In genomic region chr10:96589781-96590180, GRCm38 (mm10) we compare ENCODE assay signal across 33 mouse cellular contexts. TPM values are rescaled to one million over a fixed set of nuclear protein-coding genes. Genes with fewer than 3 reads are reported as not detected.
A peak's percentile ranks its signal among the peaks of the same experiment; 100 is the strongest.
DNase-seq lines count a peak whose midpoint lies in the region; ATAC-seq lines count a peak whose summit lies in the region.
"Had no signal": no experiment of that assay in that cellular context is flagged by ENCODE, and none has a peak within 500 bp of the region (broad histone marks: within the 10 kb centered on the region; RNA-seq: fewer than 3 reads in every experiment).

No protein-coding gene starts in this region.

- intact Hi-C loops in heart, postnatal 25 days (cut with DNase I) = no loop called here

- H3K4me3 ChIP-seq in embryonic facial prominence, embryonic 10.5 days = no peak overlapping the region
- H3K4me3 ChIP-seq: embryonic facial prominence, embryonic 15.5 days; forebrain, embryonic 12.5 days; hindbrain, embryonic 13.5 days; intestine, embryonic 15.5 days; limb, embryonic 10.5 days; limb, embryonic 15.5 days; liver, embryonic 13.5 days; neural tube, embryonic 12.5 days; stomach, embryonic 15.5 days had no signal

- no peaks in the 10 kb centered on the region for H3K9me3 ChIP-seq in embryonic facial prominence, embryonic 10.5 days
- H3K9me3 ChIP-seq: embryonic facial prominence, embryonic 15.5 days; forebrain, embryonic 12.5 days; hindbrain, embryonic 13.5 days; intestine, embryonic 15.5 days; limb, embryonic 10.5 days; limb, embryonic 15.5 days; liver, embryonic 13.5 days; neural tube, embryonic 12.5 days; stomach, embryonic 15.5 days had no signal

- peak; percentile 24; the same call in 1 of the 2 replicates for ATAC-seq in common myeloid progenitor, adult 5-6 weeks (replicated peaks; ENCODE audit: low read depth, poor library complexity, severe bottlenecking)
- ATAC-seq in neutrophil, adult 5-6 weeks (ENCODE audit: extremely low read depth, insufficient number of reproducible peaks, low FRiP score, poor library complexity, severe bottlenecking) = peak; percentile 25; the same call in 1 of the 2 replicates
- ATAC-seq: forebrain, postnatal 0 days; intestine, embryonic 15.5 days; lung, postnatal 0 days had no signal

- no peak overlapping the region for H3K27ac ChIP-seq in embryonic facial prominence, embryonic 10.5 days (replicated peaks)
- H3K27ac ChIP-seq: embryonic facial prominence, embryonic 15.5 days; forebrain, embryonic 12.5 days; hindbrain, embryonic 13.5 days; intestine, embryonic 15.5 days; limb, embryonic 10.5 days; limb, embryonic 15.5 days; liver, embryonic 13.5 days; macrophage; neural tube, embryonic 12.5 days; stomach, embryonic 15.5 days had no signal

- no peaks in the 10 kb centered on the region for H3K36me3 ChIP-seq in embryonic facial prominence, embryonic 10.5 days (replicated peaks)
- H3K36me3 ChIP-seq: embryonic facial prominence, embryonic 15.5 days; forebrain, embryonic 12.5 days; hindbrain, embryonic 13.5 days; intestine, embryonic 15.5 days; limb, embryonic 10.5 days; limb, embryonic 15.5 days; liver, embryonic 13.5 days; neural tube, embryonic 12.5 days; stomach, embryonic 15.5 days had no signal

- WGBS in embryonic facial prominence, embryonic 10.5 days = 90% methylated on average over 5 of the region's 5 CpGs

- peak; percentile 16 for DNase-seq in 3T3-L1 (ENCODE audit: low read depth, low spot score)
- DNase-seq in CD4-positive, CD25-positive, alpha-beta regulatory T cell, adult 2 months (ENCODE audit: low read depth, low spot score) = peak; percentile 83
- no peak for DNase-seq in kidney, adult 18-20 months
- no peak for DNase-seq in heart, postnatal 25 days (ENCODE audit: low spot score)
- DNase-seq in embryonic facial prominence, embryonic 10.5 days (ENCODE audit: low spot score) = no peak
- DNase-seq: adrenal gland, adult 2 months; adrenal gland, postnatal 36 days; cerebellum, adult 18-20 months; cerebellum, postnatal 10 days; forebrain, postnatal 0 days; gastrocnemius, postnatal 10 days; heart, postnatal 4 days; kidney, adult 8-10 months; kidney, postnatal 10 days; layer of hippocampus, postnatal 36 days; liver, embryonic 13.5 days; lung, adult 18-20 months; midbrain, embryonic 14.5 days; retina, postnatal 1 day; right cerebral cortex, postnatal 14 days; thymus, postnatal 25 days had no signal

- H3K4me1 ChIP-seq in embryonic facial prominence, embryonic 10.5 days = no peaks in the 10 kb centered on the region
- H3K4me1 ChIP-seq: forebrain, embryonic 12.5 days; hindbrain, embryonic 13.5 days; liver, embryonic 13.5 days; neural tube, embryonic 12.5 days; stomach, embryonic 15.5 days had no signal

- H3K27me3 ChIP-seq in embryonic facial prominence, embryonic 10.5 days (replicated peaks; ENCODE audit: low read depth, poor library complexity, severe bottlenecking) = no peaks in the 10 kb centered on the region
- H3K27me3 ChIP-seq: embryonic facial prominence, embryonic 15.5 days; forebrain, embryonic 12.5 days; hindbrain, embryonic 13.5 days; intestine, embryonic 15.5 days; limb, embryonic 15.5 days; liver, embryonic 13.5 days; neural tube, embryonic 12.5 days; stomach, embryonic 15.5 days had no signal

RNA-seq across cellular contexts. Expression of gene Btg1, which starts 27.0 kb away (rescaled TPM):
- 41.2 and 44.4 TPM in 2 replicates for total RNA-seq in common myeloid progenitor, adult 5-6 weeks (2017)
- 996 and 1,066 TPM in 2 replicates for total RNA-seq in neutrophil, adult 5-6 weeks (2017)
- 10 to 100 TPM; 44.9 to 52.5 TPM for total RNA-seq in heart, postnatal 25 days (2021)
- 23.2 and 29.7 TPM in 2 replicates for polyA plus RNA-seq in embryonic facial prominence, embryonic 10.5 days (2016; fragmentation: Nextera tagmentation; extraction: Ambion mirVana)

Comparison
In these comparisons a context has a peak if more than half of its experiments do, and no peak if none do; other contexts are left out.
1. DNase-seq: peak in 3T3-L1 (single experiment) and CD4-positive, CD25-positive, alpha-beta regulatory T cell, adult 2 months (single experiment); none in kidney, adult 18-20 months (single experiment), heart, postnatal 25 days (single experiment) and embryonic facial prominence, embryonic 10.5 days (single experiment).
2. RNA of gene Btg1, which starts 27.0 kb away (total RNA-seq): 996 to 1,066 TPM in neutrophil, adult 5-6 weeks; 44.9 to 52.5 TPM in heart, postnatal 25 days and 41.2 to 44.4 TPM in common myeloid progenitor, adult 5-6 weeks; every median in the first group is over 10 times any median in the second.